Mouse (Mus musculus) hindbrain, embryonic 15.5 days (tissue): ENCODE data around the gene 2310011J03Rik. TPM values are rescaled to one million over a fixed set of nuclear protein-coding genes. Genes with fewer than 3 reads are reported as not detected.
A peak's percentile ranks its signal among the peaks of the same experiment; 100 is the strongest.

Experiments
- ATAC-seq: fragments of 200-750 bp; cut with Nextera tagmentation; 2 replicates; pipeline ENCODE4 v1.8.0; 2017; ENCODE audit warnings: low read depth, moderate number of reproducible peaks, moderate TSS enrichment; ENCODE audit not compliant: low FRiP score
- H3K27ac ChIP-seq: fragments of 300-500 bp; sonication (generic); replicated peaks from 2 replicates; pipeline ENCODE4 v1.5.1; 2015; ENCODE audit warnings: mild to moderate bottlenecking, inconsistent platforms
- H3K27me3 ChIP-seq: fragments of 300-500 bp; sonication (generic); 2 replicates; pipeline ENCODE4 v1.6.1; 2015; ENCODE audit warnings: control low read depth, inconsistent platforms
- H3K36me3 ChIP-seq: fragments of 300-500 bp; sonication (generic); 2 replicates; pipeline ENCODE4 v1.6.1; 2015; ENCODE audit warnings: control low read depth, inconsistent platforms
- H3K4me1 ChIP-seq: fragments of 300-500 bp; sonication (generic); replicated peaks from 2 replicates; pipeline ENCODE4 v1.6.1; 2015; ENCODE audit warnings: control low read depth, inconsistent platforms
- H3K4me2 ChIP-seq: fragments of 300-500 bp; sonication (generic); 2 replicates; pipeline ENCODE4 v1.6.1; 2015; ENCODE audit warnings: moderate library complexity, mild to moderate bottlenecking, inconsistent platforms
- H3K4me3 ChIP-seq: fragments of 300-500 bp; sonication (generic); 2 replicates; pipeline ENCODE4 v1.5.1; 2015; ENCODE audit warnings: mild to moderate bottlenecking, inconsistent platforms
- H3K9ac ChIP-seq: fragments of 300-500 bp; sonication (generic); 2 replicates; pipeline ENCODE4 v1.6.1; 2015; ENCODE audit warnings: inconsistent platforms
- H3K9me3 ChIP-seq: fragments of 300-500 bp; sonication (generic); 2 replicates; pipeline ENCODE4 v1.6.1; 2016; ENCODE audit warnings: control low read depth, inconsistent platforms
- whole genome bisulfite sequencing: fragments of 180-500 bp; shearing (Covaris S2); methylation state at CpG from one replicate; pipeline ENCODE4 v1.1.7; 2015; 5-methylcytosine and 5-hydroxymethylcytosine counted together
- polyA plus RNA-seq: library from polyadenylated mRNA; unstranded; fragments of >200 nt; fragmentation: Nextera tagmentation; extraction: Ambion mirVana; gene quantifications from 2 replicates; pipeline ENCODE4 v1.2.1, GENCODE M21; 2015

Gene 2310011J03Rik
- polyA plus RNA-seq, 1 experiment from 2014 or later = 30.1 TPM

DNA sequence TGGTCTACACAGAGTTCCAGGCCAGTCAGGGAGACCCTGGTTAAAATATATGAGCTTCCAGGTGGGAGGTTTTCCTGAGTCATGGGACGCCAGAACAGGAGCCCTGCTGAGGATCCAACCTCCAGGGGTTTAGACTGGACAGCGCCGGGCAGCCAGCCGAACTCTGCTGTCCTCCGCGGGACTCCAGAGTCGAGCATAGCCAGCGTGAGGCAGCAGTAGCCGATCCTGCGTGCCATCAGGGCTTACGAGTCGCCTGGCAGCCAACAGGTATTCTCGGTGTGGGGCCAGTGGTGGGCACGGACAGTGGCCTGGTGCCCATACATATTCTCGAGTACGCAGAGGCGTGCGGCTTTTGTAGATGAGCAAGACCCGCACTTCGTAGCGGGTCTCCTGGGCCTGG lies 20.7 kb upstream of the 2310011J03Rik start:
- Histone ChIP-seq H3K9me3 (no peaks in the 10 kb centered on the region), H3K36me3 (no peaks in the 10 kb centered on the region), H3K4me2 (no peak overlapping the region), H3K27ac (no peak overlapping the region), H3K4me1 (peaks cover 22% of the 10 kb centered on the region), H3K4me3 (no peak overlapping the region), H3K9ac (no peak overlapping the region), H3K27me3 (peaks cover 59% of the 10 kb centered on the region)
- 8% methylated on average over 21 of the region's 21 CpGs for WGBS
- no peak for ATAC-seq

DNA sequence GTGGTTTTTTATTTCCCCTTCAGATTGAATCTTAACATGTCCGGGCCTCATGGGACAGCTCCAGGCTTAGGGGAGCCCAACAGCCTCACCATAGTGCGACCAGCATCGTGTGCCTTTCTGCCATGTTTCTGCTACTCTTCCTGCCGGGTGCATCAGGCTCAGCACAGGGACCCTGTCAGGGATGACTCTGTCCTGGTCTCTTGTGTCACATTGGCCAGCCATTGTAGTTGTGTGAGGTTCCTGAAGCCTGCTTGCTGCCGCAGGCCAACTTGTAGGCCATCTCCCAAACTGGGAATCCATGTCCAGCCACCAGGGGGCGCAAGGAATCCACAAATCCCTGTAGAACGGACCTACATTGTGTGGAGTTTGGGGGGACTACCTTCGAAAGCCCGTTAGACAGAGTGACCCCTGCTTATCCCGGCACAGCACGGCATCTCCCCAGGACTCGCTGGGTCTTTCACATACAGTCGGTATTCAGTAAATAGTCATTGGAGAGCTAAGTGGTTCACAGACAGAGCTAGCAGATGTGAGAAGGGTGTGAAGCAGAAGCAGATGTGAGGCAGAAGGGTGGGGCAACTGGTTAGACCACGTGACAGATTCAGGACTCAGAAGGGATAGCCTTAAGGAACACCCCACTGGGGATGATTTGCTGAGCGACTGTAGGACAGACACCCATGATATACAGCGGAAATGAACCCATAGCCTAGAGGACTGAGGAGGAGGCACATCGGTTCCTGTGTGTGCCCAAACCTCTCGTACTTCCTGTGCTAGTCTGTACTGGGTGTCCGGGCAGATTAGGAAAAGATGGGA lies 19.8 kb upstream of the 2310011J03Rik start:
- H3K4me2 ChIP-seq = peak overlapping the region; percentile 26
- H3K27me3 ChIP-seq = peaks cover 50% of the 10 kb centered on the region
- H3K27ac ChIP-seq = no peak overlapping the region
- no peaks in the 10 kb centered on the region for H3K9me3 ChIP-seq
- H3K4me1 ChIP-seq = peaks cover 22% of the 10 kb centered on the region
- H3K36me3 ChIP-seq = no peaks in the 10 kb centered on the region
- WGBS = 22% methylated on average over 19 of the region's 19 CpGs
- ATAC-seq = no peak
- no peak overlapping the region for H3K4me3 ChIP-seq
- H3K9ac ChIP-seq = no peak overlapping the region

DNA sequence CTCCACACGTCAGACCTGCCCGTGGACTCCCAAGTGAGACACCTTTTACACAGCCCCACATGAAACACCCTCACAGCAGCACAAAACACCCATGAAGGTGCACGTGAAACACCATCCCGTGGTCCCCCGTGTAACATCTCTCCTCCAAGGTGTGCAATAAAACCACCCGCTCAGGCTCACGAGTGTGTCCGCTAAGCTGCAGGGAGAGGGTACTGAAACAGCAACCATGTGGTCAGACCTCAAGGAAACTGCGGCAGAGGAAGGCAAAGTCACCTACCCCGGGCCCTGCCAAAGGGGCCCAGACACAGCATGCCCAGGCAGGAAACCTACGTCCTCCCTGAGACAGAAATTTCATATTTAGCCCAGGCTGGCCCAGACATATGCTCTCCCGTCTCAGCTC lies 15.9 kb upstream of the 2310011J03Rik start:
- H3K36me3 ChIP-seq = no peaks in the 10 kb centered on the region
- no peak overlapping the region for H3K27ac ChIP-seq
- no peaks in the 10 kb centered on the region for H3K9me3 ChIP-seq
- H3K4me1 ChIP-seq = no peaks in the 10 kb centered on the region; the same call in 1 of the 2 replicates
- WGBS = 91% methylated on average over 12 of the region's 12 CpGs
- no peak overlapping the region for H3K4me3 ChIP-seq
- H3K9ac ChIP-seq = no peak overlapping the region
- H3K27me3 ChIP-seq = peaks cover 11% of the 10 kb centered on the region
- no peak for ATAC-seq
- no peak overlapping the region for H3K4me2 ChIP-seq

DNA sequence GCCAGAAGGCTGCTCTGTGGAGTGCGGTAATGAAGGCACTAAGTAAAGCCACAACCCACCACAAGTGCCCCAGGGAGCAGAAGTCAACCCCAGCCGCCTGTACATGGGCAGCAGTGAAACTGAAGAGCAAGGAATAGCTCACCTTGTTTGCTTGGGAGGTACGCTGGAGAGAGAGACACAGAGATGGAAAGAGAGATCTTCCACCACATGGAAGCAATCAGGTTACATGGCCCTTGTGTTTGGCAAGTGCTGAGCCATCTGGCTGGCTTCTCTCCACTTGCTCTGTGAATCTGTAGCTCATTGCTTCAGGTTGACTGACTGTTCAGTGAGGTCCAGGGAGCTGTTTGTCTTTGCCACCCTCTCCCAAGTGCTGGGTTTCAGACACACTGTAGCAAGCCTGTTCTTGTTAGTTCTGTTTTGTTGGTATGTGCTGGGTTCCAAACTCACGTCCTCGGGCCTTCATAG lies 12.2 kb upstream of the 2310011J03Rik start:
- WGBS = 81% methylated on average over 5 of the region's 5 CpGs
- Histone ChIP-seq H3K9me3 (no peaks in the 10 kb centered on the region), H3K27ac (no peak overlapping the region), H3K27me3 (no peaks in the 10 kb centered on the region), H3K9ac (no peak overlapping the region), H3K36me3 (no peaks in the 10 kb centered on the region), H3K4me2 (no peak overlapping the region), H3K4me1 (peaks cover 12% of the 10 kb centered on the region), H3K4me3 (no peak overlapping the region)
- no peak for ATAC-seq

DNA sequence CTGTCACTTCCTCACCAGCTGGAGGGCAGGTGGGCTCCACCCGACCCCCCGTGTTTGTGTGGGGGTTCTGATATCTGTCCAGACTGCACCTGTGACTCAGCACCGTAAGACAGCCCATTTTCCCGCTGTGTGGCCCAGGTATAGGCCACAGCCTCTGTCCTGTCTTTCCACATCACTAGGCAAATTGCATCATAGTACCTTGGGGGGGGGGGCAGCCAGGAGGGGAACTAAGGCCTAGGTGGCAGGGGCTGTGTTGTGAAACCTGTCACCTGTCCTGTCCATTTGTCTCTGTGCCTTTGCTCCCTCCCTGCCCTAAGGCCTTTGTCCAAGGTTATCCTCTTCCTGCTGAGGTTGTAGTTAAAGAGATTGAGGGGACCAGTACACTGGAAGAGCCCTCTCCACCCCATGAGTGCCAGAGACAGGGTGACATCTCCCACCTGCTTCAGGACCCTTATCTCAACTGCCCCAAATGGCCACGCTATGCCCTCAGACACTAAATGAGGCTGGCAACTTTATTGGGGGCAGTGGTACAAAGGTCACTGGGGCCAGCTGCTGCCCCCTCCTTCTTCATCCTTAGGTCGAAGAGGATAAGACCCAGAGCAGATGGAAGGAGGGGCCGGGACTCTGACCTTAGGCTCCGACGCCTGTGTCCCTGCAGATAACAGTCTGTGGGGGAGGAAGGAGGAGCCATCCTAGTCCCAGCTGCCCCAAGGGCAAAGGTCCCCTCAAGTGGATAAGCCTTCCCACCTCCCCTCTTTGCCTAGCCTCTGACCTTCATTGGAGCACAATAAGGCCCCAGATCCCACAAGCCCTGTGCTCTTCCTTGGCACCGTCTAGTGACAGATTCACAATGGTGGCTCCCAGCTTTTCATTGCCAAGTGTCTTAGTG lies 11.5 kb upstream of the 2310011J03Rik start:
- Histone ChIP-seq H3K4me3 (no peak overlapping the region), H3K27ac (no peak overlapping the region), H3K27me3 (no peaks in the 10 kb centered on the region), H3K4me2 (no peak overlapping the region), H3K36me3 (no peaks in the 10 kb centered on the region), H3K4me1 (peaks cover 12% of the 10 kb centered on the region), H3K9me3 (no peaks in the 10 kb centered on the region), H3K9ac (no peak overlapping the region)
- ATAC-seq = no peak
- 75% methylated on average over 10 of the region's 10 CpGs for WGBS

DNA sequence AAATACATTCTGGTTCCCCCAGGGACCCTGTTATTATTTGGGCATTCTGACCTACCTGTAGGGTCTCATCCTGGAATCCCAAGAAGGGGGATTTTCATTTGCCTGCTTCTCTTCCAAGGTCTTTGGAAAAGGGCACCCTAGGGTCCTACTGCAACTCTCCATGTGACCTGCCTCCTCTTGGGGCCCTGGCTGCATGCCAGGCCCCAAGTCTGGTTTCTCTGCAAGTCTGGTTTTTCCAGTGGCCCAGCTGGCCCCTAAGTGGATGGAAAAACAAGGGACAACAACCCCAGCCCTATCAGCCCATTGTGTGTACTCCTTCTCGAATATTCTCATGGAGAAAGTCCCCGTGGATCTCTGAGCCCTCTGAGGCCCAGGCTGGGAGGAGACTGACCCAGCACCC lies 10.6 kb upstream of the 2310011J03Rik start:
- Histone ChIP-seq H3K27ac (no peak overlapping the region), H3K4me3 (peak overlapping the region; percentile 50; the same call in 1 of the 2 replicates), H3K36me3 (no peaks in the 10 kb centered on the region), H3K27me3 (no peaks in the 10 kb centered on the region), H3K9me3 (no peaks in the 10 kb centered on the region), H3K4me1 (peaks cover 12% of the 10 kb centered on the region), H3K9ac (no peak overlapping the region), H3K4me2 (peak overlapping the region; percentile 91)
- WGBS = 75% methylated on average over 2 of the region's 2 CpGs
- no peak for ATAC-seq

DNA sequence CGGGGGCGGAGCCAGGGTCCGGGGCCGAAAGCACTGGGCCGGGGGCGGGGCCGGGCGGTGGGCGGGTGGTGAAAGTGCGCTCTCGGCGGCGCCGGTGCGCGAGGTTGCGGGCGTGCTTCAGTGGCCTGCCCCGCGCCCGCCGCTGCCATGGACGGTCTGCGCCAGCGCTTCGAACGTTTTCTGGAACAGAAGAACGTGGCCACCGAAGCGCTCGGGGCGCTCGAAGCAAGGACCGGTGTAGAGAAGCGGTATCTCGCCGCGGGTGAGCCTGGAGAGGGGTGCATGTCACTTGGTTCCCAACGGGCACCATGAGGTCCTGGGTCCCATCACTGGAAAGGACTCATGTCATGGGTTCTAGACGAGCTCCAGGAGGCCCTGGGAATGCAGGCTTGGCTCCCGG lies 9.7 kb upstream of the 2310011J03Rik start:
- Histone ChIP-seq H3K4me2 (peak overlapping the region; percentile 91), H3K27ac (no peak overlapping the region), H3K27me3 (no peaks in the 10 kb centered on the region), H3K36me3 (no peaks in the 10 kb centered on the region), H3K9me3 (no peaks in the 10 kb centered on the region), H3K4me3 (peak overlapping the region; percentile 50), H3K4me1 (peaks cover 12% of the 10 kb centered on the region), H3K9ac (peak overlapping the region; percentile 45)
- no peak for ATAC-seq
- WGBS = 3% methylated on average over 37 of the region's 41 CpGs

DNA sequence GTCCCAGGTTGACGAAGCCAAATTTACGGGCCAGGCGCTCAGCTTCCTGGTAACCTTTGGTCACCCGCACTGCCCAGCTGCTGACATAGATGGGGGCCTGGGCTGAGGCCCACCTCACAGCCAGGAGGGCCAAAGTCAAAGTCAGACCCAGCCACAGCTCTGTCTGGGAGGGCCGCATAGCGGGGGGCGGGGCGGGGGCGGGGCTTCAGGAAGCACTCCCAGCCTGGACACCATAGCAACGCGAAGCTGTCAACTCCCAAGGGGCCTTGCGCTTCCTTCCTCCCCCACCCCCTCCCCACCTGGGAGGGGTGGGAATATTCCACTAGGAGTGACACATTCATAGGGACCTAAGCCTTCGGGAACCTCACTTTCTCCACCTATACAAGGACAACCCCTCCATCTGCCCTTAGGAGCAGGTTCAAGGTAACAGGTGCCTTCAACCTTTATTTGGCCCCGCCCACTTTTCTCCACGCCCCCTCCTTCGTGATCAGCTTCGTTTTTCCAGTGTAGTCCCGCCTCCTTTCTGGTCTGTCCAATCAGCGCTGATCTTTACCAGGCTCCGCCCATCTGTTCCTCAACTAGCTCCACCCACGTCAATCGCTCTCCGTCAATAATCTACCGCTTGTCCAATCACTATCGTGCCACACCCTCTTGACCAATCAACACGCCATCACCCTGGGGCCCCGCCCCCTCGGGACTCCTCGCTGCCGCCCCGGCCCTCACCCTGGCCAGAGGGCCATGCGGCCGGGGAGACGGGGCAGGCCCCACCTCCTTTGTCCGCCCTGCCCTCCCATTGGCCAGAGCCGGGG lies 9.1 kb upstream of the 2310011J03Rik start, which contains the start of the genes Pcsk4 and Reep6:
Gene Pcsk4 (minus strand): TSS at position 226 of the 809 bp plus-strand sequence.
Gene Reep6 (plus strand): TSS at position 681 of the 809 bp plus-strand sequence.
- Histone ChIP-seq H3K27me3 (no peaks in the 10 kb centered on the region), H3K9ac (peak within 1 kb of the TSS; percentile 45), H3K4me1 (peaks cover 12% of the 10 kb centered on the region), H3K36me3 (no peaks in the 10 kb centered on the region), H3K27ac (no peak within 1 kb of the TSS), H3K4me2 (peak within 1 kb of the TSS; percentile 91), H3K9me3 (no peaks in the 10 kb centered on the region), H3K4me3 (peak within 1 kb of the TSS; percentile 50)
- WGBS = 6% methylated on average over 35 of the region's 36 CpGs
- peak; percentile 94 for ATAC-seq

DNA sequence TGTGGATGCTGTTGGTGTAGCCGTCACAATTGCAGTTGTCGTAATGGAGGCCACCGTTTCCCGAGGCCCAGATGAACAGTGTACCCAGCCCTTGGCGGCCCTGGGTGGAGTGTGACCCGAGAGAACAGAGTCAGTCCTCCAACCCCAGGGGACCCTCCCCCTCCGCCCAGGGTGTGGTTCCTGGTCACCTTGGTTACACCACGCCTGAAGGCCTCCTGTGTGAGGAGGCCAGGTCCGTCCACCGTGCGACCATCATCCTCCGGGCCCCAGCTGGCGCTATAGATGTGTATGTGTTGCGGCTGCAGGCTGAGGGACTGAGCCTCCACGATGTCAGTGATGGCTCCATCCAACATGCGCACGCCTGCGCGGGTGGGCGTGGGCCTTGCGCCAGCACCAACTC lies 4.7 kb upstream of the 2310011J03Rik start:
- 82% methylated on average over 21 of the region's 21 CpGs for WGBS
- Histone ChIP-seq H3K4me3 (no peak overlapping the region), H3K4me1 (peaks cover 16% of the 10 kb centered on the region), H3K27me3 (no peaks in the 10 kb centered on the region), H3K36me3 (no peaks in the 10 kb centered on the region), H3K4me2 (no peak overlapping the region), H3K27ac (no peak overlapping the region), H3K9me3 (no peaks in the 10 kb centered on the region), H3K9ac (no peak overlapping the region)
- ATAC-seq = no peak

DNA sequence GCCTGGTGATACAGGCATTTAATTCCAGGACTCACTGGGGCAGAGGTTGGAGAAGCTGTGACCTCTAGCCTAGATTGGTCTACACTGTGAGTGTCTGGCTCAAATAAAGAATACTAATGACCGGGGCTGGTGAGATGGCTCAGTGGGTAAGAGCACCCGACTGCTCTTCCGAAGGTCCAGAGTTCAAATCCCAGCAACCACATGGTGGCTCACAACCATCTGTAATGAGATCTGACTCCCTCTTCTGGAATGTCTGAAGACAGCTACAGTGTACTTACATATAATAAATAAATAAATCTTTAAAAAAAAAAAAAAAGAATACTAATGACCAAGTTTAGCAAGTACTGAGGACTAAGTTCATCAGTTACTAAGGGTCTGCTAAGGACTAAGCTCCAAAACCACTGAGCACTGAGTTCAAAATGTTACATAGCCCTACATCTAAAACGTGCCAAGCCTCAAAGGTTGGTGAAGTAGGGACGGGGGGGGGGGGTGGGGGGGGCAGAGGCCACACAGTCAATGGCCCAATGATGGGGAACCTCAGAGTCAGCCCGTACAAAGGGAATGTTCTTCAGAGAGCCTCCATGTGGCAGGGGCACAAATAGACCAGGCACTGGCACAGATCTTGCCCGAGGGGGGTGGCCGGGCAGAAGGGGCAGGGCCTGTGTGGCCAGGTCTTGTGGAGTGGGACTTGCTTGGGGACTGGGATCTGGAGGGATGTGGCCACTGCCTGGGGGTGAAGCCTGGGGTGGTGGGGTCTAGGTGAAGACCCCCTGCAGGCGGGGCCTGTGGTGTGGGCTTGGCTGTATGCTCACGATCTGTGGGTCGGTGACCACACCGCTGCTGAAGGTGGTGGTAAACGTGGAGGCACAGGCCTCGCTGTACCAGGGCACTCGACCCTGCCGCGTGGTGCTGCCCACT lies 4.0 kb upstream of the 2310011J03Rik start:
- ATAC-seq = no peak
- H3K27ac ChIP-seq = no peak overlapping the region
- H3K4me1 ChIP-seq = peaks cover 22% of the 10 kb centered on the region
- no peaks in the 10 kb centered on the region for H3K36me3 ChIP-seq
- H3K9me3 ChIP-seq = no peaks in the 10 kb centered on the region
- 73% methylated on average over 17 of the region's 17 CpGs for WGBS
- H3K27me3 ChIP-seq = no peaks in the 10 kb centered on the region
- H3K4me3 ChIP-seq = no peak overlapping the region
- H3K4me2 ChIP-seq = 0 out of 2 replicates have a peak overlapping the region, but pooled peaks have one; percentile 93
- no peak overlapping the region for H3K9ac ChIP-seq
